Mouse (Mus musculus): ENCODE measurements around the gene Ctla4.

GRCm38 (mm10) chr1:60853330-60853956 is 33.4 kb upstream of the Ctla4 start:
- TF ChIP-seq ZNF384 (IDR thresholded peaks at IDR 0.05; ENCODE audit: low read depth, low read length) (no peak), MAZ (IDR thresholded peaks at IDR 0.05; ENCODE audit: low read depth, low read length) (no peak), JUND (IDR thresholded peaks at IDR 0.05; ENCODE audit: low read depth, low read length) (no peak), EP300 (IDR thresholded peaks at IDR 0.05; ENCODE audit: low read depth in 1 of 2, low read length in 2 of 2) (no peak), MAX (IDR thresholded peaks at IDR 0.05; ENCODE audit: low read length) (no peak), NRF1 (IDR thresholded peaks at IDR 0.05; ENCODE audit: insufficient read depth, low read depth, low read length, poor library complexity, severe bottlenecking) (no peak), CTCF (IDR thresholded peaks at IDR 0.05 in 2 of 3, conservative IDR thresholded peaks at IDR 0.05 in 1 of 3; ENCODE audit: control insufficient read depth in 1 of 3, insufficient read depth in 1 of 3, low read depth in 2 of 3, low read length in 3 of 3, poor library complexity in 1 of 3, severe bottlenecking in 1 of 3) (no peak), USF1 (IDR thresholded peaks at IDR 0.05; ENCODE audit: low read depth, low read length) (no peak), ZMIZ1 (IDR thresholded peaks at IDR 0.05; ENCODE audit: low read depth, low read length) (no peak), POLR2A (IDR thresholded peaks at IDR 0.05; ENCODE audit: control insufficient read depth in 1 of 2, insufficient read depth in 1 of 2, low read depth in 1 of 2, low read length in 2 of 2, poor library complexity in 1 of 2) (no peak), POLR2AphosphoS2 (IDR thresholded peaks at IDR 0.05; ENCODE audit: low read length) (no peak)
